Mouse (Mus musculus): ENCODE measurements around the gene Serpinb6b.

DNA sequence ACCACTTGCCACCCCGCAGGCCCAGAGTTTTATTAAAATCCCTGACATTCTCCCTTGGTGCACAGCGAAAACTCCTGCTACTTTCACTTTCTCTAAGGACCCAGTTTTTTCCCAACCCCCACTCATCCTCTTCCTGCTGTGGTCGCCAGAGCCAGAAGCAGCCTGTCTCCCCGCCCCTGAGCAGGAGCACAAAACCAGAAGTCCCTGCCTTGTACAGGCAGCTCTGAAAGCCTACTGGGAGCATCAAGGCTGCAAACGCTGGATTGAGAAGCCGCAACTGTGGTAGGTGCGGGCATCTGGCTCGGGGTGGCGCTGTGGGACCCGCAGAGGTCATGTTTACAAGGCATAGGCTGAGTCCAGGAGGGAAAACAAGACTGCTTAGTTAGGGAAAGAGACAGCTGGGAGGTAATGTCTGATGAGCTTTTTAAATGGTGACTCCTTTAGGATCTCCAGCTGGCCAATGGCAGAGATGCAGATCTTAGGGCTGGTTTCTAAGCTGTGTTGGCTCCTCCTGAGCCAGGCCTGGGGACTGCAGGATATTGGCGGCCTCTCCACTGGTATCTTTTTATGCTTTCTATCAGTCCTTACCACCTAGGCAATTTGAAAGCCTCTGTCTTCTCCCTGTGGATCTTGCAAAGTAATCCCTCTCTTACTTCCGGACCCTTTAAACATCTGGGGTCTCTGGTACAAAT lies 39.6 kb downstream of the Serpinb6b start:
- TF ChIP-seq CTCF (IDR thresholded peaks at IDR 0.05) (peak; percentile 91), EP300 (IDR thresholded peaks at IDR 0.05) (peak; percentile 26; the same call in 1 of the 2 replicates)

Data from lung, postnatal 0 days (tissue).